Mouse (Mus musculus): ENCODE measurements around the gene Mipol1. TPM values are rescaled to one million over a fixed set of nuclear protein-coding genes. Genes with fewer than 3 reads are reported as not detected.
"Not testable (repeated sequence)": the region's sequence is repeated elsewhere in the genome, so short reads cannot be mapped to it uniquely, and the experiment has no call there.

The Mipol1 gene
- polyA plus RNA-seq, 1 experiment: 0.08 TPM

DNA sequence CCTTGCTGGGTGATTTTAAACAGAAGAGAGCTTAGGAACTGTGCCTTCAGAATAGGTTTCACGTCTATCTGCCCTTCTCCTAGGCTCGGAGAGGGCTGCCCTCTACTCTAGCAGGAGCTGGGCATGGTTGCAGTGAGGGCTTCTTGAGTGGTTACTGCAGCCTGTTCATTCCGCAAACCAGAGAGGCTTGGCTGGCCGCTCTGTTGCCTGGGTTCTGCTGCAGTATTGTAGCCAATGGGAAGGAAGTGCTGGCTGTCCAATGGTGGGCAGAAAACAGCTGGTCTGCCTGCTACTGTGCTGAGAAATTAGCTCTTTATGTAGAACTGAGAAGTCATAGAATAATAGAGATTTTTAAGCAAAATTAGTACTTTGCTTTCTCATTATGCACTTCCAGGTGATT, 169.3 kb downstream of the Mipol1 start:
- H3K9me3 ChIP-seq (ENCODE audit: control insufficient read depth, low read length): no peaks in the 10 kb centered on the region
- H3K4me1 ChIP-seq (ENCODE audit: control insufficient read depth): no peaks in the 10 kb centered on the region
- no peaks in the 10 kb centered on the region for H3K27me3 ChIP-seq (ENCODE audit: control insufficient read depth)
- no peak overlapping the region for H3K4me3 ChIP-seq (replicated peaks)
- no peaks in the 10 kb centered on the region for H3K36me3 ChIP-seq (ENCODE audit: control insufficient read depth)
- TF ChIP-seq TAL1 (IDR thresholded peaks at IDR 0.05; ENCODE audit: low read length) (no peak), GATA1 (IDR thresholded peaks at IDR 0.05; ENCODE audit: low read length) (no peak)

DNA sequence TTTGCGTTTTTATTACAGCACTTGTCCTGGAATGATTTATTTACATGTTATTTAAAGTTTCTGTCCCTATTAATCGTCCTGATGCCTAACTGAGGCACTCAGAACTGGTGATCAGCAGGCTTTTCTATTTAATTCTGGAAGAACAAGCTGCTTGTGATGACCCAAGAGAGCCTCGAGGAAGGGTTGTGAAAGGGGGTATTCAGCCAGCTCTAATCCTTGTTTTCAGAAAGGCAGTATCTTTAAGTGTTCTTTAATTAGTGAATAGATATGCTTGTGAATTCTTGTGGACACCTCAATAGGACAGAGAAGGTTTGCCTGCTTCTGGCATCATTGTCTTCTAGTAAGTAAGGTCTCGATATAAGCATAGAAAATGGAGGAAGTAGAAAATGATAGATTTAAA, 170.0 kb downstream of the Mipol1 start:
- Histone ChIP-seq H3K4me3 (replicated peaks) (no peak overlapping the region), H3K36me3 (ENCODE audit: control insufficient read depth) (no peaks in the 10 kb centered on the region), H3K9me3 (ENCODE audit: control insufficient read depth, low read length) (no peaks in the 10 kb centered on the region), H3K27me3 (ENCODE audit: control insufficient read depth) (no peaks in the 10 kb centered on the region), H3K4me1 (ENCODE audit: control insufficient read depth) (no peaks in the 10 kb centered on the region)
- TF ChIP-seq GATA1 (IDR thresholded peaks at IDR 0.05; ENCODE audit: low read length) (no peak), TAL1 (IDR thresholded peaks at IDR 0.05; ENCODE audit: low read length) (no peak)

DNA sequence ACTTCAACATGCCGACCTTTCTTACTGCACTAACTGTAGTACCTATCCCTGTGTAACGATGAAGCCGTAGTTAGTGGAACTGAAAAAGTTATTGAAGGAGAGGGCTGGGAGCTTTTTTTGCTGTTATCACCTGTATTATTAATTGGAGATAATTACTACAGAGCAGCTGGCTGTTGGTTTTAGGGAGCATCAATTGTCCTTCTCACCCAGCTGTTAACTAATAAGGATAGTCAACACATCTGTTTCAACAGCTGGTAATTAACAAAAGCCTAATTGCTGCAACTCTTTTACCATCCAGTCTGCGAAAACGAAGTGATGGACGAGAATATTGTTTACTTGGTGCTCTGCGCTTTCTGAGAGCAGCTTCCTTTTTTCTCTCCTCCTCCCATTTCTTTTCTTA, 170.9 kb downstream of the Mipol1 start:
- no peaks in the 10 kb centered on the region for H3K27me3 ChIP-seq (ENCODE audit: control insufficient read depth)
- H3K4me3 ChIP-seq (replicated peaks): no peak overlapping the region
- TF ChIP-seq GATA1 (IDR thresholded peaks at IDR 0.05; ENCODE audit: low read length) (no peak), TAL1 (IDR thresholded peaks at IDR 0.05; ENCODE audit: low read length) (no peak)
- no peaks in the 10 kb centered on the region for H3K4me1 ChIP-seq (ENCODE audit: control insufficient read depth)
- H3K36me3 ChIP-seq (ENCODE audit: control insufficient read depth): no peaks in the 10 kb centered on the region
- no peaks in the 10 kb centered on the region for H3K9me3 ChIP-seq (ENCODE audit: control insufficient read depth, low read length)

DNA sequence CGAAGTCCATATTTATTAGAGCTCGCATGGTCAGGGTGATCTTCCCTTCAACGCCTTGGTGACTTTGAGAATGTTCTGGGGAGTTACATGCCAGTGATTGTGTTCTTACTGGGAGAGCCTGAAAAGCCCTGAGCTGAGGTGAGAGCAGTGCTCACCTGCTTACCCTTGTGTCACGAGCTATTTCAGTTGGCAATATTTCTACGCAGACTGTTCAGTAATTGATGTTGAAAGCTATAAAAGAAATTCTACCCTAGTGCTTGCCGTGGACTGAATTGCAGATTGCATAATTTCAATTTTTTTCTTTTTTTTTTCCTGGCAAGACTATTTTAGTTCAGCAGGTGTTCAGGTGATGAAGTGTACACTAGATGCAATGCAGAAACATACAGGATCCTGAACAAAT, 172.1 kb downstream of the Mipol1 start:
- no peaks in the 10 kb centered on the region for H3K36me3 ChIP-seq (ENCODE audit: control insufficient read depth)
- H3K9me3 ChIP-seq (ENCODE audit: control insufficient read depth, low read length): no peaks in the 10 kb centered on the region
- TF ChIP-seq TAL1 (IDR thresholded peaks at IDR 0.05; ENCODE audit: low read length): no peak
- no peaks in the 10 kb centered on the region for H3K27me3 ChIP-seq (ENCODE audit: control insufficient read depth)
- no peaks in the 10 kb centered on the region for H3K4me1 ChIP-seq (ENCODE audit: control insufficient read depth)
- no peak overlapping the region for H3K4me3 ChIP-seq (replicated peaks)

DNA sequence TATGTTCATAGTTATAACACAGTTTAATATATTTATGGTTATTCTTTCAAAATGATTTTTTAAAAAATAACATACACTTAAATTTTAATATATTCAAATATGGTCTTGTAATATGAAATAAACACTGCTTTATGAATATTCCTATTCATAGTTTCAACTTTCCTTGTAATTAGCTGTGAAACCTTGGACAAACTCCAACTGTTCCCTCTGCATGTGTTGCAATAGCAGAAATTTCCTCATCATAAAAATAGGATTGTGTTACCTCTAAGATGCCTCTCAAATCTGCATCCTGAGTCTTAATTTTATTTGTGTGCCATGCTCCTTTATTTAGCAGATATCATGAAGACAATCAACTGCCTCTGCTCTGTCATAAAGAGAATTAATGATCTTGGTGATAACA, 179.7 kb downstream of the Mipol1 start:
- TF ChIP-seq TAL1 (IDR thresholded peaks at IDR 0.05; ENCODE audit: low read length): no peak
- no peak for TF ChIP-seq GATA1 (IDR thresholded peaks at IDR 0.05; ENCODE audit: low read length)
- H3K4me1 ChIP-seq (ENCODE audit: control insufficient read depth): no peaks in the 10 kb centered on the region
- H3K4me3 ChIP-seq (replicated peaks): no peak overlapping the region
- H3K36me3 ChIP-seq (ENCODE audit: control insufficient read depth): no peaks in the 10 kb centered on the region
- no peaks in the 10 kb centered on the region for H3K9me3 ChIP-seq (ENCODE audit: control insufficient read depth, low read length)
- no peaks in the 10 kb centered on the region for H3K27me3 ChIP-seq (ENCODE audit: control insufficient read depth)

DNA sequence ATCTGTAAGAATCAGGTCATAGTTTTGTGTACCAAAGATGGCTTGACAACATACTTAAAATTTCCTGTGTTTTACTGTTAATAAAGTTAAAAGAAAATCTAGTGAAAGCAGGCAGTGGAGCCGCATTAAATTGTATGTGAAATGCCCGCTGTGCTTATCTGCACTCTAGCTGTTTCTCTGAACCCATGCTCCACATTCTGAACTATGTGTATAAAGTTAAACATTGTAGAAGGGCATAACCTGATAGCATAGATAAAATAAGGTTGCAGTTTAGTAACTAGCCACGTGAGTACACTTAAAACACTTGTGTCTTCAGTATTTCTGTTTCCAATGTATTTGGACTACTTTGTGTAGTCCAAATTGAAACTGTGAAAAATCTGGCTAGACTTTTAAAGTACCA, 183.6 kb downstream of the Mipol1 start:
- no peaks in the 10 kb centered on the region for H3K4me1 ChIP-seq (ENCODE audit: control insufficient read depth)
- no peak overlapping the region for H3K4me3 ChIP-seq (replicated peaks)
- H3K9me3 ChIP-seq (ENCODE audit: control insufficient read depth, low read length): no peaks in the 10 kb centered on the region
- no peak for TF ChIP-seq GATA1 (IDR thresholded peaks at IDR 0.05; ENCODE audit: low read length)
- no peak for TF ChIP-seq TAL1 (IDR thresholded peaks at IDR 0.05; ENCODE audit: low read length)
- no peaks in the 10 kb centered on the region for H3K27me3 ChIP-seq (ENCODE audit: control insufficient read depth)
- no peaks in the 10 kb centered on the region for H3K36me3 ChIP-seq (ENCODE audit: control insufficient read depth)

DNA sequence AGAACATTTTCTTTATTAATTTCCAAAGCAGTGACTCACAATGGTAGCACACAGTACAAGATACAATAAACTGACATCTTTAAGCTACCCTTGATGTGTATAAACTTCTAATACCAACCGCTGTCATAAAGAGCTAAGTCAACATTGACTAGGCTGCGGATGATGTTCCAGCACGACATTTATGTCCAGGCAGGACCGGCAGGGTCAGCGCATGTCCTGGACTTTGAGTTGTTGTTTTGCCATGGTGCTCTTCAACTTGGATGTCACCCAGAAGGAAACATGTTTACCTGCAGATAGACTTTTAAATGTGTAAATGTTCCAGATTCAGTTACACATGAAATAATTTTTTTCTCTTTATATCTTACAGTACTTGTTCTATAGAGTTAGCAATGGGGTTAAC, 194.7 kb downstream of the Mipol1 start:
- H3K4me3 ChIP-seq (replicated peaks): no peak overlapping the region
- no peaks in the 10 kb centered on the region for H3K4me1 ChIP-seq (ENCODE audit: control insufficient read depth)
- H3K36me3 ChIP-seq (ENCODE audit: control insufficient read depth): no peaks in the 10 kb centered on the region
- no peaks in the 10 kb centered on the region for H3K9me3 ChIP-seq (ENCODE audit: control insufficient read depth, low read length)
- TF ChIP-seq GATA1 (IDR thresholded peaks at IDR 0.05; ENCODE audit: low read length) (no peak), TAL1 (IDR thresholded peaks at IDR 0.05; ENCODE audit: low read length) (no peak)
- H3K27me3 ChIP-seq (ENCODE audit: control insufficient read depth): no peaks in the 10 kb centered on the region

DNA sequence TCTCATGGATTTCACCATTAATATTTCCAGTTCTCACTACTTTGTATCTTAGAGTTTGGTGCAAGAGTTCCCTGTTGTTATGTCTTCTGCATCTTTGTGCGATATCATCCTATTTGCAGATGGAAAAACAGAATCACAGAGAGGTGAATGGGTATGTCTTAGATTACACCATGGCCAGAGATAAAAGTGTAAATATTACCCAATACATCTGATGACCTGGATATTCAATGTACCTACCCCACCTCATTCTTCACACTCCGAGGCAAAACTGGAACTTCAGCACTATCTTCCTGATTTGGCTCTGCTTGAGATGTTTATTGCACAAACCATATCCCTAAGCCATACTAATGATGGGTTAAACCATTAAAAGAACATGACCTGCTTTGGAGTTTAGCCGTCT, 198.0 kb downstream of the Mipol1 start:
- Histone ChIP-seq H3K4me3 (replicated peaks) (no peak overlapping the region), H3K27me3 (ENCODE audit: control insufficient read depth) (no peaks in the 10 kb centered on the region), H3K36me3 (ENCODE audit: control insufficient read depth) (no peaks in the 10 kb centered on the region), H3K4me1 (ENCODE audit: control insufficient read depth) (no peaks in the 10 kb centered on the region), H3K9me3 (ENCODE audit: control insufficient read depth, low read length) (no peaks in the 10 kb centered on the region)
- TF ChIP-seq TAL1 (IDR thresholded peaks at IDR 0.05; ENCODE audit: low read length): no peak
- TF ChIP-seq GATA1 (IDR thresholded peaks at IDR 0.05; ENCODE audit: low read length): no peak

DNA sequence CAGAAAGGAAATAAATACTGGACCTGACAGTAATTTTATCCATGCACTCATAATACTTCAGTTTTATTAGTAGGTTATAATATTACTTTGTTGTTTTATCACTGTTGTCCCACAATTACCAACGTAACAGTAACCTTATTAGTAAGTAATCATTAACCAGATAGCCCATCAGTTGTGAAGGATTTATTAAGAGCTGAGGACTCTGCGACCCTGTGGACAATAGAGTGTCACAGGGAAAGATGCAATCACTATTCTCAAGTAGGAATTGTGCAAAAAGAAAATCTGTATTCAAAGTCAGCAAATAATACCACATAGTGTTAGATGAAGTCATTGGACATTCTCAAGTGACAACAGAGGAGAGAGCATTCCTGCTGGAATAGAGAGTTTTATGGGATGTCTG, 198.5 kb downstream of the Mipol1 start:
- TF ChIP-seq GATA1 (IDR thresholded peaks at IDR 0.05; ENCODE audit: low read length): no peak
- no peak for TF ChIP-seq TAL1 (IDR thresholded peaks at IDR 0.05; ENCODE audit: low read length)

DNA sequence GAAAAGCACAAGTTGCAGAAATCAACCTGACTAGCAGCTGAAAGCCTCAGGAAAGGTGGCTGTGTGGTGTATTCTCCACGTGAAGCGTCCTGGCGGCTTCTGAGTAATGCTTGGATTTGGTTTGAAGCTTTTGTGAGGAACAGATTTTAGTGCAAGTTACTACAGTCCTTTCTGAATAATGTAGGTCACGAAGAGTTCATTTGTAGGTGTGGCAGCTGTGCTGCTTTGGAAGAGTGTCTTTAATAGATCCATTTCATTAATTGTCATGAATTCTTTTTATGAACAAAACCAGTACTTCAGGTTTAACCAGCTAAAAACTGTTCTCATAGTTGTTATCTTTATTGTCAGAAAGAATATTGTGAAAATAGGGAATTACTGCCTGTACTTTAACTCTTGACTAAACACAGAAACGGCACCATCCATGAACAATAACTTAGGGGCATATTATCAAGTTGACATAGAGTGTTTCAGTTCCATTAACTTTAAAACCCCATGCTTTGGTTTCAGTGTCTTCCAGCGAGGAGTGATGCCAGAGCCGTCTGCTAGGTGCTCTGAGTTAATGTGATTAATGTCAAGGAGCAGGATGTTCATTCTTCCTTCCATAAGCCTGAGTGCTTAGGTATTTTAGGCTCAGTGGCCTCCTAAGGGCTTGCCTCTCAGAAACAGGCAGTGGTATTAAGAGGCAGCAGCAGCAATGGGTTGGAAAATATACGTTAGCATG, 206.9 kb downstream of the Mipol1 start:
- H3K36me3 ChIP-seq (ENCODE audit: control insufficient read depth); H3K4me1 ChIP-seq (ENCODE audit: control insufficient read depth); H3K27me3 ChIP-seq (ENCODE audit: control insufficient read depth); H3K9me3 ChIP-seq (ENCODE audit: control insufficient read depth, low read length); H3K4me3 ChIP-seq (replicated peaks): not testable (repeated sequence)

More for the DNA sequence above, 198.5 kb downstream of the Mipol1 start:
- Histone ChIP-seq H3K4me3 (replicated peaks) (no peak overlapping the region), H3K36me3 (ENCODE audit: control insufficient read depth) (no peaks in the 10 kb centered on the region), H3K4me1 (ENCODE audit: control insufficient read depth) (no peaks in the 10 kb centered on the region), H3K27me3 (ENCODE audit: control insufficient read depth) (no peaks in the 10 kb centered on the region), H3K9me3 (ENCODE audit: control insufficient read depth, low read length) (no peaks in the 10 kb centered on the region)
